Mouse (Mus musculus): ENCODE data around the gene Tmem260. TPM values are rescaled to one million over a fixed set of nuclear protein-coding genes. Genes with fewer than 3 reads are reported as not detected.
A peak's percentile ranks its signal among the peaks of the same experiment; 100 is the strongest.

Gene Tmem260
- 18.7 and 27.3 TPM in 2 replicates for polyA plus RNA-seq (2014; fragmentation: Nextera tagmentation; extraction: Ambion mirVana)

- under 1% methylated on average over 69 of the region's 69 CpGs for WGBS
- DNase-seq (peak; percentile 97), ATAC-seq (ENCODE audit: low FRiP score, low TSS enrichment) (peak; percentile 98)
- Histone ChIP-seq H3K36me3 (ENCODE audit: control insufficient read depth, insufficient read depth, low read length) (no peaks in the 10 kb centered on the region), H3K4me2 (ENCODE audit: low read length) (peak within 1 kb of the TSS; percentile 60), H3K27me3 (ENCODE audit: control insufficient read depth, insufficient read depth, low read length) (no peaks in the 10 kb centered on the region), H3K4me3 (replicated peaks; ENCODE audit: low read depth, low read length) (peak within 1 kb of the TSS; percentile 87), H3K9ac (replicated peaks; ENCODE audit: low read length) (peak within 1 kb of the TSS; percentile 92), H3K9me3 (ENCODE audit: control insufficient read depth, low read length) (no peaks in the 10 kb centered on the region), H3K27ac (replicated peaks; ENCODE audit: low read depth, low read length) (peak within 1 kb of the TSS; percentile 92), H3K4me1 (ENCODE audit: control insufficient read depth, insufficient read depth, low read length) (peaks cover 12% of the 10 kb centered on the region)
These were observed at the start of gene Tmem260 for GRCm38 (mm10) chr14:48445984-48446683. Gene Tmem260 (plus strand): TSS chr14:48446124.

GRCm38 (mm10) chr14:48406086-48406485 lies 39.8 kb upstream of the Tmem260 start:
- DNase-seq (no peak), ATAC-seq (ENCODE audit: low FRiP score, low TSS enrichment) (no peak)
- no peak overlapping the region for H3K4me3 ChIP-seq (replicated peaks; ENCODE audit: low read depth, low read length)
- no peaks in the 10 kb centered on the region for H3K36me3 ChIP-seq (ENCODE audit: control insufficient read depth, insufficient read depth, low read length)
- no peak overlapping the region for H3K27ac ChIP-seq (replicated peaks; ENCODE audit: low read depth, low read length)
- no peak overlapping the region for H3K4me2 ChIP-seq (ENCODE audit: low read length)
- no peaks in the 10 kb centered on the region for H3K4me1 ChIP-seq (ENCODE audit: control insufficient read depth, insufficient read depth, low read length)
- H3K9me3 ChIP-seq (ENCODE audit: control insufficient read depth, low read length): no peaks in the 10 kb centered on the region
- no peaks in the 10 kb centered on the region for H3K27me3 ChIP-seq (ENCODE audit: control insufficient read depth, insufficient read depth, low read length)
- 93% methylated on average over 13 of the region's 13 CpGs for WGBS
- H3K9ac ChIP-seq (replicated peaks; ENCODE audit: low read length): no peak overlapping the region

- no peaks in the 10 kb centered on the region for H3K27me3 ChIP-seq (ENCODE audit: control insufficient read depth, insufficient read depth, low read length)
- H3K4me3 ChIP-seq (replicated peaks; ENCODE audit: low read depth, low read length): no peak overlapping the region
- H3K9ac ChIP-seq (replicated peaks; ENCODE audit: low read length): no peak overlapping the region
- no peaks in the 10 kb centered on the region for H3K9me3 ChIP-seq (ENCODE audit: control insufficient read depth, low read length)
- no peak for DNase-seq
- no peaks in the 10 kb centered on the region for H3K36me3 ChIP-seq (ENCODE audit: control insufficient read depth, insufficient read depth, low read length)
- H3K4me1 ChIP-seq (ENCODE audit: control insufficient read depth, insufficient read depth, low read length): no peaks in the 10 kb centered on the region
- no peak for ATAC-seq (ENCODE audit: low FRiP score, low TSS enrichment)
- no peak overlapping the region for H3K4me2 ChIP-seq (ENCODE audit: low read length)
- 70% methylated on average over 3 of the region's 3 CpGs for WGBS
- H3K27ac ChIP-seq (replicated peaks; ENCODE audit: low read depth, low read length): no peak overlapping the region
These were observed 28.9 kb upstream of the Tmem260 start for GRCm38 (mm10) chr14:48417064-48417463.

GRCm38 (mm10) chr14:48418264-48418663 lies 27.7 kb upstream of the Tmem260 start:
- 65% methylated on average over 3 of the region's 3 CpGs for WGBS
- DNase-seq (no peak), ATAC-seq (ENCODE audit: low FRiP score, low TSS enrichment) (no peak)
- Histone ChIP-seq H3K4me3 (replicated peaks; ENCODE audit: low read depth, low read length) (no peak overlapping the region), H3K4me1 (ENCODE audit: control insufficient read depth, insufficient read depth, low read length) (0 out of 2 replicates have a peak, but pooled peaks cover 6% of the 10 kb centered on the region), H3K4me2 (ENCODE audit: low read length) (no peak overlapping the region), H3K9me3 (ENCODE audit: control insufficient read depth, low read length) (no peaks in the 10 kb centered on the region), H3K36me3 (ENCODE audit: control insufficient read depth, insufficient read depth, low read length) (no peaks in the 10 kb centered on the region), H3K27me3 (ENCODE audit: control insufficient read depth, insufficient read depth, low read length) (no peaks in the 10 kb centered on the region), H3K9ac (replicated peaks; ENCODE audit: low read length) (no peak overlapping the region), H3K27ac (replicated peaks; ENCODE audit: low read depth, low read length) (no peak overlapping the region)

GRCm38 (mm10) chr14:48418672-48419071 lies 27.3 kb upstream of the Tmem260 start:
- no peak for ATAC-seq (ENCODE audit: low FRiP score, low TSS enrichment)

GRCm38 (mm10) chr14:48421476-48421875 lies 24.4 kb upstream of the Tmem260 start:
- H3K9me3 ChIP-seq (ENCODE audit: control insufficient read depth, low read length): no peaks in the 10 kb centered on the region
- H3K36me3 ChIP-seq (ENCODE audit: control insufficient read depth, insufficient read depth, low read length): no peaks in the 10 kb centered on the region
- 0 out of 2 replicates have a peak, but pooled peaks cover 10% of the 10 kb centered on the region for H3K4me1 ChIP-seq (ENCODE audit: control insufficient read depth, insufficient read depth, low read length)
- 27% methylated on average over 6 of the region's 6 CpGs for WGBS
- H3K27me3 ChIP-seq (ENCODE audit: control insufficient read depth, insufficient read depth, low read length): 0 out of 2 replicates have a peak, but pooled peaks cover 3% of the 10 kb centered on the region
- no peak overlapping the region for H3K4me3 ChIP-seq (replicated peaks; ENCODE audit: low read depth, low read length)
- no peak overlapping the region for H3K9ac ChIP-seq (replicated peaks; ENCODE audit: low read length)
- no peak for DNase-seq
- peak overlapping the region; percentile 22; the same call in 1 of the 2 replicates for H3K4me2 ChIP-seq (ENCODE audit: low read length)
- no peak for ATAC-seq (ENCODE audit: low FRiP score, low TSS enrichment)
- H3K27ac ChIP-seq (replicated peaks; ENCODE audit: low read depth, low read length): no peak overlapping the region

More at GRCm38 (mm10) chr14:48418672-48419071, 27.3 kb upstream of the Tmem260 start:
- Histone ChIP-seq H3K27ac (replicated peaks; ENCODE audit: low read depth, low read length) (no peak overlapping the region), H3K27me3 (ENCODE audit: control insufficient read depth, insufficient read depth, low read length) (0 out of 2 replicates have a peak, but pooled peaks cover 3% of the 10 kb centered on the region), H3K4me2 (ENCODE audit: low read length) (no peak overlapping the region), H3K9me3 (ENCODE audit: control insufficient read depth, low read length) (no peaks in the 10 kb centered on the region), H3K4me1 (ENCODE audit: control insufficient read depth, insufficient read depth, low read length) (0 out of 2 replicates have a peak, but pooled peaks cover 10% of the 10 kb centered on the region), H3K9ac (replicated peaks; ENCODE audit: low read length) (no peak overlapping the region), H3K36me3 (ENCODE audit: control insufficient read depth, insufficient read depth, low read length) (no peaks in the 10 kb centered on the region), H3K4me3 (replicated peaks; ENCODE audit: low read depth, low read length) (no peak overlapping the region)
- 77% methylated on average over 5 of the region's 5 CpGs for WGBS
- no peak for DNase-seq

GRCm38 (mm10) chr14:48421996-48422395 lies 23.9 kb upstream of the Tmem260 start:
- Histone ChIP-seq H3K9ac (replicated peaks; ENCODE audit: low read length) (no peak overlapping the region), H3K4me1 (ENCODE audit: control insufficient read depth, insufficient read depth, low read length) (0 out of 2 replicates have a peak, but pooled peaks cover 10% of the 10 kb centered on the region), H3K4me3 (replicated peaks; ENCODE audit: low read depth, low read length) (no peak overlapping the region), H3K4me2 (ENCODE audit: low read length) (peak overlapping the region; percentile 22; the same call in 1 of the 2 replicates), H3K27ac (replicated peaks; ENCODE audit: low read depth, low read length) (no peak overlapping the region), H3K9me3 (ENCODE audit: control insufficient read depth, low read length) (no peaks in the 10 kb centered on the region), H3K36me3 (ENCODE audit: control insufficient read depth, insufficient read depth, low read length) (no peaks in the 10 kb centered on the region), H3K27me3 (ENCODE audit: control insufficient read depth, insufficient read depth, low read length) (0 out of 2 replicates have a peak, but pooled peaks cover 3% of the 10 kb centered on the region)
- ATAC-seq (ENCODE audit: low FRiP score, low TSS enrichment) (no peak), DNase-seq (peak; percentile 27)
- WGBS: 13% methylated on average over 6 of the region's 6 CpGs

- H3K36me3 ChIP-seq (ENCODE audit: control insufficient read depth, insufficient read depth, low read length): no peaks in the 10 kb centered on the region
- H3K4me1 ChIP-seq (ENCODE audit: control insufficient read depth, insufficient read depth, low read length): 0 out of 2 replicates have a peak, but pooled peaks cover 10% of the 10 kb centered on the region
- H3K27ac ChIP-seq (replicated peaks; ENCODE audit: low read depth, low read length): no peak overlapping the region
- 0 out of 2 replicates have a peak, but pooled peaks cover 3% of the 10 kb centered on the region for H3K27me3 ChIP-seq (ENCODE audit: control insufficient read depth, insufficient read depth, low read length)
- ATAC-seq (ENCODE audit: low FRiP score, low TSS enrichment) (no peak), DNase-seq (no peak)
- H3K9ac ChIP-seq (replicated peaks; ENCODE audit: low read length): no peak overlapping the region
- no peak overlapping the region for H3K4me2 ChIP-seq (ENCODE audit: low read length)
- no peaks in the 10 kb centered on the region for H3K9me3 ChIP-seq (ENCODE audit: control insufficient read depth, low read length)
- H3K4me3 ChIP-seq (replicated peaks; ENCODE audit: low read depth, low read length): no peak overlapping the region
- 35% methylated on average over 4 of the region's 4 CpGs for WGBS
These were observed 23.5 kb upstream of the Tmem260 start for GRCm38 (mm10) chr14:48422436-48422835.
